Mouse (Mus musculus) myocyte (in vitro differentiated cells): Measurements from ENCODE around the gene Syf2. TPM values are rescaled to one million over a fixed set of nuclear protein-coding genes. Genes with fewer than 3 reads are reported as not detected.

Source experiments
- H3K27me3 ChIP-seq: one replicate; pipeline ENCODE4 v1.6.1; 2011; ENCODE audit not compliant: control insufficient read depth, insufficient read depth, insufficient read length
- H3K36me3 ChIP-seq: one replicate; pipeline ENCODE4 v1.6.1; 2011; ENCODE audit not compliant: control insufficient read depth, insufficient read depth
- H3K4me2 ChIP-seq: one replicate; pipeline ENCODE4 v1.6.1; 2011; ENCODE audit warnings: low read depth, control low read depth
- H3K4me3 ChIP-seq: one replicate; pipeline ENCODE4 v1.5.1; 2011; ENCODE audit warnings: mild to moderate bottlenecking, control low read depth, moderate library complexity
- H3K79me2 ChIP-seq: one replicate; pipeline ENCODE4 v1.6.1; 2011; ENCODE audit not compliant: control insufficient read depth, insufficient read depth
- H3ac ChIP-seq: one replicate; pipeline ENCODE4 v1.6.1; 2011; ENCODE audit not compliant: control insufficient read depth, insufficient read length
- CEBPB ChIP-seq: IDR thresholded peaks from 2 replicates; pipeline ENCODE4 v1.6.1; 2011; ENCODE audit warnings: mild to moderate bottlenecking, moderate library complexity; ENCODE audit not compliant: poor library complexity, insufficient read depth, severe bottlenecking
- E2F4 ChIP-seq: IDR thresholded peaks from one replicate; pipeline ENCODE4 v1.6.1; 2011; ENCODE audit warnings: mild to moderate bottlenecking, control low read depth, moderate library complexity; ENCODE audit not compliant: insufficient read depth
- MAX ChIP-seq: IDR thresholded peaks from one replicate; pipeline ENCODE4 v1.6.1; 2011; ENCODE audit warnings: low read depth, mild to moderate bottlenecking, control low read depth
- MYOD1 ChIP-seq, 3 experiments: IDR thresholded peaks; one replicate each; pipeline ENCODE4 v1.6.1; 2011; ENCODE audit warnings: control low read depth in 2 of 3, low read depth in 2 of 3, mild to moderate bottlenecking in 2 of 3, moderate library complexity in 1 of 3; ENCODE audit not compliant: insufficient read length in 2 of 3, control insufficient read depth in 1 of 3
- MYOG ChIP-seq, 3 experiments: IDR thresholded peaks; one replicate each; pipeline ENCODE4 v1.6.1; 2011; ENCODE audit warnings: control low read depth in 2 of 3, low read depth in 2 of 3, mild to moderate bottlenecking in 2 of 3; ENCODE audit not compliant: insufficient read length in 2 of 3, control insufficient read depth in 1 of 3, insufficient read depth in 1 of 3
- POLR2A ChIP-seq: IDR thresholded peaks from one replicate; pipeline ENCODE4 v1.6.1; 2011; ENCODE audit warnings: low read depth, mild to moderate bottlenecking, control low read depth, moderate library complexity; ENCODE audit not compliant: insufficient read length
- POLR2AphosphoS2 ChIP-seq: IDR thresholded peaks from one replicate; pipeline ENCODE4 v1.6.1; 2011; ENCODE audit warnings: low read depth, control low read depth; ENCODE audit not compliant: insufficient read length
- REST ChIP-seq: IDR thresholded peaks from one replicate; pipeline ENCODE4 v1.6.1; 2011; ENCODE audit warnings: mild to moderate bottlenecking, control low read depth, moderate library complexity; ENCODE audit not compliant: insufficient read depth, insufficient read length
- SRF ChIP-seq: IDR thresholded peaks from one replicate; pipeline ENCODE4 v1.6.1; 2011; ENCODE audit warnings: low read depth; ENCODE audit not compliant: control insufficient read depth, insufficient read length
- TCF12 ChIP-seq: IDR thresholded peaks from one replicate; pipeline ENCODE4 v1.6.1; 2011; ENCODE audit warnings: mild to moderate bottlenecking, control low read depth; ENCODE audit not compliant: poor library complexity, insufficient read depth, severe bottlenecking
- TCF3 ChIP-seq: IDR thresholded peaks from one replicate; pipeline ENCODE4 v1.6.1; 2011; ENCODE audit warnings: low read depth, control low read depth; ENCODE audit not compliant: insufficient read length
- USF1 ChIP-seq: IDR thresholded peaks from one replicate; pipeline ENCODE4 v1.6.1; 2011; ENCODE audit warnings: low read depth, mild to moderate bottlenecking, control low read depth, moderate library complexity
- polyA plus RNA-seq: library from polyadenylated mRNA; unstranded; fragments of >200 nt; fragmentation: generic; extraction: Trizol; gene quantifications from one replicate; pipeline ENCODE4 v1.2.1, GENCODE M21; 2012; ENCODE audit warnings: missing spikeins

The Syf2 gene
- polyA plus RNA-seq, 1 experiment, result 67.8 TPM

- TF ChIP-seq REST (no peak), MYOD1 (IDR thresholded peaks at IDR 0.05; ENCODE audit: control insufficient read depth in 1 of 3, insufficient read length in 2 of 3, low read depth in 2 of 3) (no peak), TCF3 (no peak), USF1 (no peak), MYOG (IDR thresholded peaks at IDR 0.05; ENCODE audit: control insufficient read depth in 1 of 3, insufficient read depth in 1 of 3, insufficient read length in 2 of 3, low read depth in 2 of 3) (no peak), E2F4 (no peak), MAX (no peak), TCF12 (no peak), SRF (no peak), POLR2A (no peak), CEBPB (no peak)
- Histone ChIP-seq H3K4me3 (no peak overlapping the region), H3ac (no peak overlapping the region), H3K36me3 (no peaks in the 10 kb centered on the region), H3K27me3 (no peaks in the 10 kb centered on the region), H3K4me2 (no peak overlapping the region), H3K79me2 (no peaks in the 10 kb centered on the region)
These were observed 52.4 kb downstream of the Syf2 start for GRCm38 (mm10) chr4:134983136-134983535.

- no peak overlapping the region for H3ac ChIP-seq
These were observed 53.9 kb downstream of the Syf2 start for GRCm38 (mm10) chr4:134984555-134984954.

GRCm38 (mm10) chr4:134985626-134986335 lies 55.1 kb downstream of the Syf2 start:
- Histone ChIP-seq H3K27me3 (no peaks in the 10 kb centered on the region), H3K79me2 (no peaks in the 10 kb centered on the region), H3ac (no peak overlapping the region), H3K36me3 (no peaks in the 10 kb centered on the region), H3K4me2 (peak overlapping the region; percentile 56), H3K4me3 (no peak overlapping the region)
- no peak for TF ChIP-seq SRF
- peak; percentile 32 for TF ChIP-seq REST
- TF ChIP-seq MAX, result no peak
- TF ChIP-seq MYOD1 (IDR thresholded peaks at IDR 0.05; ENCODE audit: control insufficient read depth in 1 of 3, insufficient read length in 2 of 3, low read depth in 2 of 3), result no peak
- no peak for TF ChIP-seq POLR2A
- TF ChIP-seq CEBPB, result no peak
- TF ChIP-seq USF1, result no peak

More at GRCm38 (mm10) chr4:134984555-134984954, 53.9 kb downstream of the Syf2 start:
- H3K79me2 ChIP-seq, result no peaks in the 10 kb centered on the region
- H3K27me3 ChIP-seq, result no peaks in the 10 kb centered on the region
- H3K4me2 ChIP-seq, result no peak overlapping the region
- no peak overlapping the region for H3K4me3 ChIP-seq
- H3K36me3 ChIP-seq, result no peaks in the 10 kb centered on the region
- TF ChIP-seq REST (no peak), MAX (no peak), MYOD1 (IDR thresholded peaks at IDR 0.05; ENCODE audit: control insufficient read depth in 1 of 3, insufficient read length in 2 of 3, low read depth in 2 of 3) (no peak), MYOG (IDR thresholded peaks at IDR 0.05; ENCODE audit: control insufficient read depth in 1 of 3, insufficient read depth in 1 of 3, insufficient read length in 2 of 3, low read depth in 2 of 3) (no peak), POLR2AphosphoS2 (no peak), E2F4 (no peak), CEBPB (no peak), USF1 (no peak), POLR2A (no peak), TCF12 (no peak), SRF (no peak), TCF3 (no peak)

DNA sequence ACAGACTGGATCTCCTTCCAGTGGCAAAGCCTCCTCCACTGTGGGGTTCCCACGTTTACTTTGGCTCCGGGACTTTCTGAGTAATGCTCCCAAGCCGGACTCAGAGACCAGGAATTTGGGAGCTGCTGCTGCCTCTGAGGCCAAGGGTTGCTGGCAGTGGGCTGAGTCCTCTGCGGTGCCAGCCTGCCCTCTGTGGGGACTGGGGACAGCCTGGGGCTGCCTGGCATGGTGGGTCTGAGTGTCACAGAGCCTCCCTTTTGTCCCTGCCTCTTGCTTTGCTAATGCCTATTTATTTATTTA lies 55.6 kb downstream of the Syf2 start:
- Histone ChIP-seq H3K4me3 (no peak overlapping the region), H3K36me3 (no peaks in the 10 kb centered on the region), H3K79me2 (no peaks in the 10 kb centered on the region), H3ac (no peak overlapping the region), H3K27me3 (no peaks in the 10 kb centered on the region), H3K4me2 (peak overlapping the region; percentile 56)
- TF ChIP-seq MYOG (IDR thresholded peaks at IDR 0.05; ENCODE audit: control insufficient read depth in 1 of 3, insufficient read depth in 1 of 3, insufficient read length in 2 of 3, low read depth in 2 of 3) (no peak), POLR2A (no peak), USF1 (no peak), TCF12 (no peak)

GRCm38 (mm10) chr4:134986963-134987362 lies 56.3 kb downstream of the Syf2 start:
- Histone ChIP-seq H3ac (no peak overlapping the region), H3K27me3 (no peaks in the 10 kb centered on the region), H3K36me3 (no peaks in the 10 kb centered on the region), H3K4me2 (no peak overlapping the region), H3K79me2 (no peaks in the 10 kb centered on the region), H3K4me3 (no peak overlapping the region)
- TF ChIP-seq E2F4, result no peak
- TF ChIP-seq CEBPB, result no peak
- no peak for TF ChIP-seq MYOG (IDR thresholded peaks at IDR 0.05; ENCODE audit: control insufficient read depth in 1 of 3, insufficient read depth in 1 of 3, insufficient read length in 2 of 3, low read depth in 2 of 3)
- TF ChIP-seq SRF, result no peak
- no peak for TF ChIP-seq TCF3
- no peak for TF ChIP-seq TCF12
- no peak for TF ChIP-seq USF1
- TF ChIP-seq MAX, result no peak
- no peak for TF ChIP-seq MYOD1 (IDR thresholded peaks at IDR 0.05; ENCODE audit: control insufficient read depth in 1 of 3, insufficient read length in 2 of 3, low read depth in 2 of 3)
- TF ChIP-seq REST, result no peak

Other genes starting within 250 kb of the Syf2 start
- 11.3 TPM for gene Man1c1, start 226.6 kb upstream of the Syf2 start, polyA plus RNA-seq
- gene Ldlrap1, start 162.9 kb upstream of the Syf2 start, polyA plus RNA-seq, result 19.0 TPM
- gene Maco1, start 77.6 kb upstream of the Syf2 start, polyA plus RNA-seq, result 19.6 TPM
- gene Rhd, start 66.4 kb upstream of the Syf2 start, polyA plus RNA-seq, result 0.98 TPM
- 121 TPM for gene Tmem50a, start 15.9 kb upstream of the Syf2 start, polyA plus RNA-seq
- 51.4 TPM for gene Rsrp1, start 7.3 kb upstream of the Syf2 start, polyA plus RNA-seq
- gene Runx3, start 189.8 kb downstream of the Syf2 start, polyA plus RNA-seq, result 19.6 TPM